Mouse (Mus musculus) liver, embryonic 11.5 days (tissue): ENCODE data around the gene Nckap1. TPM values are rescaled to one million over a fixed set of nuclear protein-coding genes. Genes with fewer than 3 reads are reported as not detected.
"Not testable (repeated sequence)": the region's sequence is repeated elsewhere in the genome, so short reads cannot be mapped to it uniquely, and the experiment has no call there.

ENCODE experiments used
- ATAC-seq: fragments of 200-750 bp; cut with Nextera tagmentation; replicated peaks from 2 replicates; pipeline ENCODE4 v1.8.0; 2017; ENCODE audit warnings: moderate number of reproducible peaks, mild to moderate bottlenecking, moderate TSS enrichment, moderate library complexity; ENCODE audit not compliant: low FRiP score
- DNase-seq: peaks from one replicate; pipeline ENCODE4 v3.0.0-alpha.2; 2017; ENCODE audit warnings: low spot score
- H3K27ac ChIP-seq: fragments of 300-500 bp; sonication (generic); 2 replicates; pipeline ENCODE4 v1.5.1; 2014; ENCODE audit warnings: mild to moderate bottlenecking, low read depth, low read length, control low read depth
- H3K27me3 ChIP-seq: fragments of 300-500 bp; sonication (generic); replicated peaks from 2 replicates; pipeline ENCODE4 v1.6.1; 2014; ENCODE audit warnings: low read length, mixed read lengths; ENCODE audit not compliant: control insufficient read depth, insufficient read depth
- H3K36me3 ChIP-seq: fragments of 300-500 bp; sonication (generic); 2 replicates; pipeline ENCODE4 v1.6.1; 2014; ENCODE audit warnings: mild to moderate bottlenecking, low read length, moderate library complexity, mixed read lengths; ENCODE audit not compliant: control insufficient read depth, insufficient read depth
- H3K4me1 ChIP-seq: fragments of 300-500 bp; sonication (generic); replicated peaks from 2 replicates; pipeline ENCODE4 v1.6.1; 2014; ENCODE audit warnings: low read length, mixed read lengths; ENCODE audit not compliant: control insufficient read depth, insufficient read depth
- H3K4me2 ChIP-seq: fragments of 300-500 bp; sonication (generic); 2 replicates; pipeline ENCODE4 v1.6.1; 2014; ENCODE audit warnings: mild to moderate bottlenecking, control low read depth, moderate library complexity
- H3K4me3 ChIP-seq: fragments of 300-500 bp; sonication (generic); 2 replicates; pipeline ENCODE4 v1.5.1; 2014; ENCODE audit warnings: low read depth, low read length, control low read depth
- H3K9ac ChIP-seq: fragments of 300-500 bp; sonication (generic); 2 replicates; pipeline ENCODE4 v1.6.1; 2014; ENCODE audit warnings: low read depth, low read length, control low read depth
- H3K9me3 ChIP-seq: fragments of 300-500 bp; sonication (generic); 2 replicates; pipeline ENCODE4 v1.6.1; 2016; ENCODE audit warnings: low read length, inconsistent platforms, mixed read lengths; ENCODE audit not compliant: control insufficient read depth
- WGBS: fragments of 180-500 bp; shearing (Covaris S2); extraction: QIAGEN DNeasy Blood & Tissue Kit; methylation state at CpG from one replicate; pipeline ENCODE4 v1.1.7; 2014; 5-methylcytosine and 5-hydroxymethylcytosine counted together
- polyA plus RNA-seq: library from polyadenylated mRNA; unstranded; fragments of >200 nt; fragmentation: Nextera tagmentation; extraction: Ambion mirVana; gene quantifications from 2 replicates; pipeline ENCODE4 v1.2.1, GENCODE M21; 2014

Gene Nckap1
- polyA plus RNA-seq, 1 experiment from 2014 or later = 27.4 TPM

GRCm38 (mm10) chr2:80547901-80548300 lies 33.3 kb downstream of the Nckap1 start:
- H3K27me3 ChIP-seq = no peaks in the 10 kb centered on the region
- 95% methylated on average over 1 of the region's 1 CpGs for WGBS
- DNase-seq (no peak), ATAC-seq (no peak)
- no peak overlapping the region for H3K27ac ChIP-seq
- H3K4me2 ChIP-seq = no peak overlapping the region
- H3K36me3 ChIP-seq = peaks cover 19% of the 10 kb centered on the region
- no peaks in the 10 kb centered on the region for H3K4me1 ChIP-seq
- no peaks in the 10 kb centered on the region for H3K9me3 ChIP-seq
- H3K9ac ChIP-seq = no peak overlapping the region
- H3K4me3 ChIP-seq = no peak overlapping the region

- Histone ChIP-seq H3K4me2 (no peak overlapping the region), H3K4me3 (no peak overlapping the region), H3K9ac (no peak overlapping the region), H3K4me1 (no peaks in the 10 kb centered on the region), H3K36me3 (peaks cover 10% of the 10 kb centered on the region), H3K27ac (no peak overlapping the region), H3K9me3 (no peaks in the 10 kb centered on the region), H3K27me3 (no peaks in the 10 kb centered on the region)
- no peak for DNase-seq
- no peak for ATAC-seq
- 84% methylated on average over 5 of the region's 5 CpGs for WGBS
Observed at GRCm38 (mm10) chr2:80542801-80543200, 38.4 kb downstream of the Nckap1 start.

GRCm38 (mm10) chr2:80537156-80537555 lies 44.0 kb downstream of the Nckap1 start:
- Histone ChIP-seq H3K9ac (no peak overlapping the region), H3K27ac (no peak overlapping the region), H3K4me1 (no peaks in the 10 kb centered on the region), H3K36me3 (peaks cover 11% of the 10 kb centered on the region; the same call in 1 of the 2 replicates), H3K9me3 (no peaks in the 10 kb centered on the region), H3K27me3 (no peaks in the 10 kb centered on the region), H3K4me2 (no peak overlapping the region), H3K4me3 (no peak overlapping the region)
- 61% methylated on average over 3 of the region's 3 CpGs for WGBS
- no peak for DNase-seq
- ATAC-seq = no peak

GRCm38 (mm10) chr2:80536608-80537007 lies 44.6 kb downstream of the Nckap1 start:
- DNase-seq (no peak), ATAC-seq (no peak)
- no peak overlapping the region for H3K4me2 ChIP-seq
- H3K27ac ChIP-seq = no peak overlapping the region
- H3K9ac ChIP-seq = no peak overlapping the region
- H3K4me3 ChIP-seq = no peak overlapping the region
- no peaks in the 10 kb centered on the region for H3K9me3 ChIP-seq
- 57% methylated on average over 2 of the region's 2 CpGs for WGBS
- H3K27me3 ChIP-seq = no peaks in the 10 kb centered on the region
- no peaks in the 10 kb centered on the region for H3K4me1 ChIP-seq
- peaks cover 11% of the 10 kb centered on the region; the same call in 1 of the 2 replicates for H3K36me3 ChIP-seq

- ATAC-seq (no peak), DNase-seq (no peak)
- no peak overlapping the region for H3K9ac ChIP-seq
- no peak overlapping the region for H3K4me2 ChIP-seq
- H3K27ac ChIP-seq = no peak overlapping the region
- peaks cover 31% of the 10 kb centered on the region for H3K36me3 ChIP-seq
- WGBS = 72% methylated on average over 9 of the region's 9 CpGs
- H3K4me1 ChIP-seq = no peaks in the 10 kb centered on the region
- H3K27me3 ChIP-seq = no peaks in the 10 kb centered on the region
- H3K9me3 ChIP-seq = no peaks in the 10 kb centered on the region
- H3K4me3 ChIP-seq = no peak overlapping the region
Observed at GRCm38 (mm10) chr2:80524275-80524674, 56.9 kb downstream of the Nckap1 start.

- H3K4me1 ChIP-seq = no peaks in the 10 kb centered on the region
- no peak overlapping the region for H3K27ac ChIP-seq
- DNase-seq (no peak), ATAC-seq (no peak)
- H3K9ac ChIP-seq = no peak overlapping the region
- no peaks in the 10 kb centered on the region for H3K9me3 ChIP-seq
- peaks cover 9% of the 10 kb centered on the region; the same call in 1 of the 2 replicates for H3K36me3 ChIP-seq
- no peak overlapping the region for H3K4me3 ChIP-seq
- H3K27me3 ChIP-seq = no peaks in the 10 kb centered on the region
- no peak overlapping the region for H3K4me2 ChIP-seq
- WGBS = 86% methylated on average over 7 of the region's 7 CpGs
Observed at GRCm38 (mm10) chr2:80506051-80506802, 75.0 kb downstream of the Nckap1 start.

GRCm38 (mm10) chr2:80502132-80502531 lies 79.0 kb downstream of the Nckap1 start:
- Histone ChIP-seq H3K36me3 (0 out of 2 replicates have a peak, but pooled peaks cover 9% of the 10 kb centered on the region), H3K4me3 (no peak overlapping the region), H3K27ac (no peak overlapping the region), H3K9me3 (no peaks in the 10 kb centered on the region), H3K4me1 (no peaks in the 10 kb centered on the region), H3K9ac (no peak overlapping the region), H3K4me2 (no peak overlapping the region), H3K27me3 (no peaks in the 10 kb centered on the region)
- ATAC-seq = no peak
- 93% methylated on average over 4 of the region's 4 CpGs for WGBS
- no peak for DNase-seq

- H3K27ac ChIP-seq, H3K9me3 ChIP-seq, H3K27me3 ChIP-seq, ATAC-seq, H3K4me2 ChIP-seq, H3K4me1 ChIP-seq, DNase-seq, H3K9ac ChIP-seq, H3K36me3 ChIP-seq, H3K4me3 ChIP-seq: not testable (repeated sequence)
- 81% methylated on average over 7 of the region's 7 CpGs for WGBS
Observed at GRCm38 (mm10) chr2:80495304-80495703, 85.9 kb downstream of the Nckap1 start.

GRCm38 (mm10) chr2:80486851-80487250 lies 94.3 kb downstream of the Nckap1 start:
- Histone ChIP-seq H3K4me2 (no peak overlapping the region), H3K36me3 (no peaks in the 10 kb centered on the region), H3K9me3 (no peaks in the 10 kb centered on the region), H3K9ac (no peak overlapping the region), H3K27me3 (no peaks in the 10 kb centered on the region), H3K4me3 (no peak overlapping the region), H3K4me1 (no peaks in the 10 kb centered on the region), H3K27ac (no peak overlapping the region)
- no peak for DNase-seq
- WGBS = 77% methylated on average over 5 of the region's 5 CpGs
- no peak for ATAC-seq
